ENCODE assay signal across 17 mouse cellular contexts in genomic region chr1:168138669-168139068, GRCm38 (mm10).
"Had no signal": no experiment of that assay in that cellular context is flagged by ENCODE, and none has a peak within 500 bp of the region (broad histone marks: within the 10 kb centered on the region; RNA-seq: fewer than 3 reads in every experiment).

No protein-coding gene starts in this region.

- DNase-seq: kidney, adult 9 months; lung, adult 2 months; lung, postnatal 14 days; retina, postnatal 1 day; right cerebral cortex, postnatal 4 days; spleen, adult 18-20 months; thymus, adult 18-20 months; thymus, postnatal 14 days had no signal

- H3K9me3 ChIP-seq: limb, embryonic 10.5 days; liver, embryonic 15.5 days had no signal

- H3K27ac ChIP-seq: left cerebral cortex, adult 2 months; limb, embryonic 10.5 days; liver, embryonic 15.5 days; macrophage; midbrain, embryonic 12.5 days had no signal

- H3K4me2 ChIP-seq: liver, embryonic 11.5 days; liver, embryonic 15.5 days; midbrain, embryonic 12.5 days had no signal

- H3K36me3 ChIP-seq: limb, embryonic 10.5 days; liver, embryonic 15.5 days; midbrain, embryonic 12.5 days had no signal

- H3K27me3 ChIP-seq: liver, embryonic 15.5 days; midbrain, embryonic 12.5 days had no signal

- ATAC-seq: inflammation-experienced regulatory T-cells, adult 6 months; intestine, postnatal 0 days had no signal

- H3K9ac ChIP-seq: liver, embryonic 15.5 days; midbrain, embryonic 12.5 days had no signal

- H3K4me1 ChIP-seq: limb, embryonic 10.5 days; liver, embryonic 15.5 days; megakaryocyte, embryonic 14.5 days; midbrain, embryonic 12.5 days had no signal

- H3K4me3 ChIP-seq: left cerebral cortex, adult 2 months; limb, embryonic 10.5 days; liver, embryonic 15.5 days; megakaryocyte, embryonic 14.5 days; midbrain, embryonic 12.5 days had no signal
